Mouse (Mus musculus) lung, postnatal 0 days (tissue): ENCODE measurements around the gene Plekhm2.

Experiments
- CTCF ChIP-seq: IDR thresholded peaks from 2 replicates; pipeline ENCODE4 v1.5.1; 2016; ENCODE audit warnings: antibody characterized with exemption, mild to moderate bottlenecking
- EP300 ChIP-seq: IDR thresholded peaks from 2 replicates; pipeline ENCODE4 v1.6.1; 2016; ENCODE audit warnings: antibody characterized with exemption, mild to moderate bottlenecking, control low read depth

DNA sequence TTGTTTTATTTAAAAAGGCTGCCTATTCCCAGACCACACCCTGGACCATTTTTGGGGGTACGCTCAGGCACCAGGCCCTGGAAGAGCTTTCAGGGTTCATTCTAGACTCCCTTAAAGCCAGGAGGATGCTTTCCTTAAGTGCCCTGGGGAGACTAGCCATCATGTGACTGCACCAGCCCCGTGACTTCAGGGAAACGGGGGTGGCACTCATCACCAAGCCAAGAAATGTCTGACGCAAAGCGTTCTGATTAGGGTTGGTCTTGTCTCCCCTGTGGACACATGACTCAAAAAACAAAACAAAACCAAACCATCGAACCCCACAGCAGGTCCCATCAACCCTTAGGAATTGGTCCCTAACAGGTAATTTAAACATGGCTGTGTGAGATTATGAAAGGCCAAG lies 13.4 kb downstream of the Plekhm2 start:
- TF ChIP-seq CTCF, result no peak
- TF ChIP-seq EP300, result no peak
